In the genomic region with DNA sequence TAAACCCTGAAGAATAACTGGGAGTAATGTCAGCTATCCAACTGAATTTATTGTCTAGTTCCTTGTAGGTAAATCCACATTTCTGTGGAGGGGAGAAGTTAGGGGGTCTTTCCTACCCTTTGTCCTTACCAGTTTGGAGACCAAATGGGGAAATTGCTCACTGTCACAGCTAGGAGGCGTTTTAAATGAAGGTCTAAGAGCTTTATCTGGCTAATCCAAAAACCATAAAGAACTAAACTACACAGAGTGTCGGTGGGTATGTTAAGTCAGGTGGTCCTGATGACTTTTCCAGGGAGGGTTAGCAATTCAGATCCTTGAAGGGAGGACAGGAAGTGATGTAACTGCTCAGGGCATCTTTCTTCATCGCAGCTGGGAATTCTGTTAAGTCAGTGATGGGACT, we compare ENCODE assay signal across 22 mouse cellular contexts. TPM values are rescaled to one million over a fixed set of nuclear protein-coding genes. Genes with fewer than 3 reads are reported as not detected.
A peak's percentile ranks its signal among the peaks of the same experiment; 100 is the strongest.
DNase-seq lines count a peak whose midpoint lies in the region; TF ChIP-seq lines count a peak whose summit lies in the region.
"Had no signal": no experiment of that assay in that cellular context is flagged by ENCODE, and none has a peak within 500 bp of the region (broad histone marks: within the 10 kb centered on the region; RNA-seq: fewer than 3 reads in every experiment).

No protein-coding gene starts in this region.

- peak; percentile 14 for TF ChIP-seq CTCF in left cerebral cortex, adult 2 months (IDR thresholded peaks at IDR 0.05)

- no peak overlapping the region for H3K27ac ChIP-seq in left cerebral cortex, adult 2 months
- H3K27ac ChIP-seq: heart, embryonic 10.5 days; hindbrain, embryonic 14.5 days; liver, embryonic 15.5 days; midbrain, embryonic 12.5 days; stomach, embryonic 15.5 days had no signal

- intact Hi-C loops in left cerebral cortex, adult 2 months (cut with DNase I) = no loop called here

- no peak overlapping the region for H3K4me3 ChIP-seq in left cerebral cortex, adult 2 months
- H3K4me3 ChIP-seq: heart, embryonic 10.5 days; liver, embryonic 15.5 days; midbrain, embryonic 12.5 days; stomach, embryonic 15.5 days had no signal

- DNase-seq in embryo, embryonic 10 days (ENCODE audit: low spot score) = peak; percentile 16
- no peak for DNase-seq in embryo, embryonic 11 days
- DNase-seq in left cerebral cortex, adult 2 months (ENCODE audit: extremely low spot score in 1 of 2, low spot score in 2 of 2) = no peak
- DNase-seq in left cerebral cortex, adult 18-20 months (ENCODE audit: low spot score in 2 of 2) = no peak
- peak; percentile 7 for DNase-seq in 3T3-L1 (ENCODE audit: low read depth, low spot score)
- peak; percentile 51 for DNase-seq in induced T-regulatory cell, adult 2 months (ENCODE audit: low read depth)
- DNase-seq in cerebellum, adult 8-10 months = no peak
- no peak for DNase-seq in adrenal gland, postnatal 14 days
- DNase-seq: adrenal gland, adult 2 months; cerebellum, adult 11 months; cerebellum, postnatal 36 days; kidney, adult 18-20 months; kidney, postnatal 25 days; lung, postnatal 10 days had no signal

RNA-seq across cellular contexts. Expression of a gene that starts 0.6 kb away (rescaled TPM):
- under 1 TPM in 1 of 2 experiments, not detected in 1; 0.26 TPM for total RNA-seq in left cerebral cortex, adult 2 months (2021)
- total RNA-seq in left cerebral cortex, adult 18-20 months (2021) = under 1 TPM in 1 of 2 experiments, not detected in 1; 0.16 TPM
- total RNA-seq in adrenal gland, postnatal 14 days (2021) = 2.5 TPM in 1 of 2 replicates, not detected in the other
- total RNA-seq: adrenal gland, adult 2 months; G1E; layer of hippocampus, postnatal 10 days; left cerebral cortex, postnatal 14 days had no signal

RNA-seq across cellular contexts. Expression of a gene that starts 34.3 kb away (rescaled TPM):
- 10 to 100 TPM; 13.3 to 14.4 TPM for total RNA-seq in left cerebral cortex, adult 2 months (2021)
- 10 to 100 TPM; 14.3 to 15.9 TPM for total RNA-seq in left cerebral cortex, adult 18-20 months (2021)
- total RNA-seq in adrenal gland, postnatal 14 days (2021) = 36.2 and 70.9 TPM in 2 replicates

Comparison
In these comparisons a context has a peak if more than half of its experiments do, and no peak if none do; other contexts are left out.
1. DNase-seq: peak in embryo, embryonic 10 days (single experiment), 3T3-L1 (single experiment) and induced T-regulatory cell, adult 2 months (single experiment); none in embryo, embryonic 11 days (single experiment), left cerebral cortex, adult 2 months (0 of 2), left cerebral cortex, adult 18-20 months (0 of 2), cerebellum, adult 8-10 months (single experiment) and adrenal gland, postnatal 14 days (single experiment).